8 mouse cellular contexts compared by ENCODE assay signal in the genomic region with DNA sequence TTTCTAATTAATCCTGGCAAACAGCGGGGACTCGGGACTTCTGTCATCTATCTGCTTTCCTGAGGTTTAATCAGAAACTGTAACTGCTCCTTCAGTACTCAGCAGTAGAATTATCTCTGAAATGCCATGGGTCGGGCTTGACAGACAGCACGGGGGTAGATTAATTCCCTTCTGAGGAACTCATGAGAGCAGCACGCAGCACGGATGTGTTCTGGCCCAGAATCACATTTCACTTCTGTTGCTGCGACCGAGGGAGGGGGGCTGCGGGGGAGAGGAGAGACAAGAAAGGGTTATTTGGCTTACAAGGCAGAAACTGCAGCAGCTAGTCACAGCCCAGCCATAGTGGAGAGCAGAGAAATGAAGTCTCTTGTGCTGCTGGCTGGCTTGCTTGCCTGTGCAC. TPM values are rescaled to one million over a fixed set of nuclear protein-coding genes. Genes with fewer than 3 reads are reported as not detected.
A peak's percentile ranks its signal among the peaks of the same experiment; 100 is the strongest.
DNase-seq lines count a peak whose midpoint lies in the region; ATAC-seq and TF ChIP-seq lines count a peak whose summit lies in the region.

No protein-coding gene starts in this region.

- no peaks in the 10 kb centered on the region for H3K27me3 ChIP-seq in midbrain, embryonic 12.5 days
- no peaks in the 10 kb centered on the region for H3K27me3 ChIP-seq in midbrain, embryonic 11.5 days (ENCODE audit: control insufficient read depth, insufficient read depth, low read length)
- no peaks in the 10 kb centered on the region for H3K27me3 ChIP-seq in heart, postnatal 0 days (ENCODE audit: control insufficient read depth, insufficient read depth, low read length)

- no peaks in the 10 kb centered on the region for H3K36me3 ChIP-seq in midbrain, embryonic 12.5 days
- H3K36me3 ChIP-seq in midbrain, embryonic 11.5 days (ENCODE audit: control insufficient read depth, insufficient read depth, low read length), result no peaks in the 10 kb centered on the region
- no peaks in the 10 kb centered on the region for H3K36me3 ChIP-seq in heart, postnatal 0 days (replicated peaks; ENCODE audit: control insufficient read depth, insufficient read depth, low read length)

- WGBS in midbrain, embryonic 12.5 days, result 45% methylated on average over 9 of the region's 9 CpGs
- WGBS in midbrain, embryonic 11.5 days, result 58% methylated on average over 9 of the region's 9 CpGs
- WGBS in heart, postnatal 0 days, result 21% methylated on average over 9 of the region's 9 CpGs

- TF ChIP-seq CTCF in heart, postnatal 0 days (IDR thresholded peaks at IDR 0.05; ENCODE audit: low read depth), result no peak

- no peaks in the 10 kb centered on the region for H3K9me3 ChIP-seq in midbrain, embryonic 12.5 days
- H3K9me3 ChIP-seq in midbrain, embryonic 11.5 days (ENCODE audit: control insufficient read depth, low read length), result no peaks in the 10 kb centered on the region
- no peaks in the 10 kb centered on the region for H3K9me3 ChIP-seq in heart, postnatal 0 days (replicated peaks; ENCODE audit: control insufficient read depth, low read length)

- DNase-seq in cerebellum, postnatal 14 days, result peak; percentile 24 to 43
- DNase-seq in midbrain, embryonic 11.5 days (ENCODE audit: low spot score, missing footprints), result no peak
- peak; percentile 25 for DNase-seq in heart, postnatal 0 days (ENCODE audit: low spot score)
- peak; percentile 64 for DNase-seq in liver
- DNase-seq in gastrocnemius, postnatal 25 days, result no peak

- no peak overlapping the region for H3K4me2 ChIP-seq in midbrain, embryonic 12.5 days (replicated peaks)
- no peak overlapping the region for H3K4me2 ChIP-seq in midbrain, embryonic 11.5 days
- peak overlapping the region; percentile 4; the same call in 1 of the 2 replicates for H3K4me2 ChIP-seq in heart, postnatal 0 days (ENCODE audit: low read depth, low read length)

- TF ChIP-seq EP300 in heart, postnatal 0 days (IDR thresholded peaks at IDR 0.05; ENCODE audit: low read depth), result no peak

- no peak overlapping the region for H3K4me3 ChIP-seq in midbrain, embryonic 12.5 days
- no peak overlapping the region for H3K4me3 ChIP-seq in midbrain, embryonic 11.5 days (ENCODE audit: low read depth, low read length)
- H3K4me3 ChIP-seq in heart, postnatal 0 days (ENCODE audit: low read depth, low read length), result no peak overlapping the region

- H3K27ac ChIP-seq in midbrain, embryonic 12.5 days (replicated peaks), result peak overlapping the region; percentile 40
- no peak overlapping the region for H3K27ac ChIP-seq in midbrain, embryonic 11.5 days (ENCODE audit: low read depth, low read length)
- no peak overlapping the region for H3K27ac ChIP-seq in heart, postnatal 0 days (ENCODE audit: low read depth)

- H3K4me1 ChIP-seq in midbrain, embryonic 12.5 days, result peaks cover 10% of the 10 kb centered on the region
- no peaks in the 10 kb centered on the region for H3K4me1 ChIP-seq in midbrain, embryonic 11.5 days (ENCODE audit: control insufficient read depth, insufficient read depth, low read length)
- H3K4me1 ChIP-seq in heart, postnatal 0 days (ENCODE audit: control insufficient read depth, insufficient read depth), result peaks cover 11% of the 10 kb centered on the region; the same call in 1 of the 2 replicates

- no peak for ATAC-seq in cerebellum, adult (ENCODE audit: insufficient number of reproducible peaks, low FRiP score, low TSS enrichment)
- ATAC-seq in midbrain, embryonic 12.5 days (ENCODE audit: low FRiP score, low read depth), result no peak
- ATAC-seq in midbrain, embryonic 11.5 days (ENCODE audit: low FRiP score), result no peak
- peak; percentile 33 for ATAC-seq in heart, postnatal 0 days (ENCODE audit: insufficient read depth, low read depth)
- no peak for ATAC-seq in granulocyte monocyte progenitor cell, adult 5-6 weeks (replicated peaks; ENCODE audit: poor library complexity, severe bottlenecking)

- no peak overlapping the region for H3K9ac ChIP-seq in midbrain, embryonic 12.5 days (replicated peaks)
- H3K9ac ChIP-seq in midbrain, embryonic 11.5 days (ENCODE audit: low read length), result no peak overlapping the region
- H3K9ac ChIP-seq in heart, postnatal 0 days (replicated peaks; ENCODE audit: low read depth, low read length), result no peak overlapping the region

RNA-seq across cellular contexts. Expression of gene Enthd1, which starts 47.0 kb away (rescaled TPM):
- polyA plus RNA-seq in midbrain, embryonic 12.5 days (2016; fragmentation: Nextera tagmentation; extraction: Ambion mirVana), result not detected in 2 replicates
- not detected in 2 replicates for polyA plus RNA-seq in midbrain, embryonic 11.5 days (2014; fragmentation: Nextera tagmentation; extraction: Ambion mirVana)
- not detected in 2 replicates for total RNA-seq in heart, postnatal 0 days (2014; rRNA removed; ENCODE audit: low replicate concordance)
- polyA plus RNA-seq in heart, postnatal 0 days (2015; fragmentation: Nextera tagmentation; extraction: Ambion mirVana), result not detected in 2 replicates
- total RNA-seq in gastrocnemius, postnatal 25 days (2021), result not detected
- not detected in 2 replicates for total RNA-seq in granulocyte monocyte progenitor cell, adult 5-6 weeks (2014; fragmentation: Nextera tagmentation)
- total RNA-seq in granulocyte monocyte progenitor cell, adult 5-6 weeks (2017), result not detected in 2 replicates

RNA-seq across cellular contexts. Expression of gene Grap2, which starts 54.4 kb away (rescaled TPM):
- polyA plus RNA-seq in midbrain, embryonic 12.5 days (2016; fragmentation: Nextera tagmentation; extraction: Ambion mirVana), result 3.0 and 3.7 TPM in 2 replicates
- 4.9 and 5.0 TPM in 2 replicates for polyA plus RNA-seq in midbrain, embryonic 11.5 days (2014; fragmentation: Nextera tagmentation; extraction: Ambion mirVana)
- total RNA-seq in heart, postnatal 0 days (2014; rRNA removed; ENCODE audit: low replicate concordance), result 2.8 TPM in 1 of 2 replicates, not detected in the other
- polyA plus RNA-seq in heart, postnatal 0 days (2015; fragmentation: Nextera tagmentation; extraction: Ambion mirVana), result 0.46 and 1.3 TPM in 2 replicates
- total RNA-seq in gastrocnemius, postnatal 25 days (2021), result under 1 TPM; 0.08 to 0.32 TPM
- not detected in 2 replicates for total RNA-seq in granulocyte monocyte progenitor cell, adult 5-6 weeks (2014; fragmentation: Nextera tagmentation)
- 0.21 TPM in 1 of 2 replicates, not detected in the other for total RNA-seq in granulocyte monocyte progenitor cell, adult 5-6 weeks (2017)

Comparison
In these comparisons a context has a peak if more than half of its experiments do, and no peak if none do; other contexts are left out.
1. DNase-seq: peak in cerebellum, postnatal 14 days (2 of 2), heart, postnatal 0 days (single experiment) and liver (single experiment); none in midbrain, embryonic 11.5 days (single experiment) and gastrocnemius, postnatal 25 days (single experiment).